Mouse (Mus musculus): ENCODE results near the gene Cgrrf1. TPM values are rescaled to one million over a fixed set of nuclear protein-coding genes. Genes with fewer than 3 reads are reported as not detected.

The Cgrrf1 gene
- total RNA-seq (2023) = 25.5 to 28.8 TPM (median 26.1 TPM) in 4 replicates

GRCm38 (mm10) chr14:46831837-46832333 is at the start of gene Cgrrf1:
Gene Cgrrf1 (plus strand): TSS chr14:46832125.

GRCm38 (mm10) chr14:46787787-46788504 is 44.0 kb upstream of the Cgrrf1 start, which contains the start of gene Cnih1:
Gene Cnih1 (minus strand): TSS chr14:46788411.

DNA sequence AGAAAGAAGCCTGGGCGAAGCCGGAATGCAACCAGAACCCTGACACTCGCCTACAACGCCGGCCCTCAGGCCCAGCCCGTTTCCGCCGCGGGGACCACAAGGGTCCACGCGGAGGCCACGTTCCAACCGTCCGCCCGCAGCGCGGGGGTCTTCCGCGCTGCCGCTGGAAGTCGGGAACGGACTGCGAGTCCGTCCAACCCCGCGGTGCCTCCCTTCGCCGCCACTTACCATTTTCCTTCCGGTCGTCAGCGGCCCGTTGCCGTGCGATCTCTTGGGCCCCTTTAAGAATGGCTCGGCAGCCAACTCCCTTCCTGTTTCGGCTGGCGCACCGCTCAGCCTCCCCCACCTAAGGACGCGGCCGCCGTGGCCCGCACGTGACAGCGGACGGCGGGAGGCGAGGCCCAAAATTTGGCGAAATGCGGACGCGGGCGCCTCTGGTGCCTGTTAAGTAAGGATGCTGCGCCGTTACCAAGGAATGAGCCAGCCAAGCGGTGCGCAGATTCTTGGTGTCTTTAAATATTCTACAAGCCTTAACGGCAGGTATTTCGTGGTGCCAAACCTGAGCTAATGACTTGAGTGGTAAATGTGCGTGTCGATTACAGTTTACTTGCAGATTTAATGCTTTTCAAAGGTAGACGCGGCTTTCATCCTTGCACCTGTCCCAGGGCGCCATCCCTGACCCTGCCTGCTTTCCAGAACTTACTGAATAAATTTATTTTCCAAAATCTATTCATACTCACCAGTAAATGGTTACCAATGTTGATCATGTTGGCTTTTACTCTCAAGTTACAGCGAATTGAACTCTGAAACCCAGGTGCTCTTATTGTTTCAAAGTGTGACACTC is 9.8 kb upstream of the Cgrrf1 start, which contains the start of gene Gmfb:
Gene Gmfb, minus strand, starts transcription at position 370 of the 844 bp plus-strand sequence.

DNA sequence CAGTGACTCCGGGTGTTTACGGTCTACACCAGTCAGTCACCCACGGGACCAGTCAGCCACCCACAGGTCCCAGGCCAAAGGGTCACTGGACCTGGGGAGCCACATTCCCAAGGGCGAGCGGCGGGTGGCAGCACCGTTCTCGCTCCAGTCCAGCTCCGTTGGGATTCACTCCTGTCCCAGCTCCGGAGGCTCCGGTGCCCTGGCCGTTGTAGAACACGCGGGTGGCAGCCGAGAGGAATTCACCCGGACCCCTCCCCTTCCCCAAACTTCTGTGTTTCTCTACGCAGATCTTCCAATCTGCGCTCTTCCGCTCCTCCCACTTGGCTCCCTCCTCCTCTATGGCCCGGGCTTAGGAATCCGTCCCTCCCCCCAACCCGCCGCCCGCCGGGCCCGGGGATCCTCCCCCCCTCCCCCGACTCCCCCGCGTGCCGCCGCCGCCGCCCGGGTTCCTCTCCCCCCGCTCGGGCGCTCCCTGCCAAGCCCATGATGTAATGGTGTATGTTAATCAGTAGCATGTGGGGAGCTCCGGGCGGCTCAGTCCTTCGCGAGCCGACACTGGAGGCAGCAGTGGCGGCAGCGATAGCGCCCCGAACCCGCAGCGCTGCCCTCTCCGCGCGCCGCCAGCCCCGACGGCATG is 50.6 kb downstream of the Cgrrf1 start, which contains the start of gene Samd4:
Gene Samd4, plus strand, starts transcription at position 424 of the 637 bp plus-strand sequence.

Other genes starting within 250 kb of the Cgrrf1 start
- 0.30 to 2.7 TPM (median 1.2 TPM) in 4 replicates for gene Cdkn3, start 71.6 kb upstream of the Cgrrf1 start, total RNA-seq (2023)
- gene Cnih1, start 43.7 kb upstream of the Cgrrf1 start, total RNA-seq (2023) = 22.6 to 28.5 TPM (median 25.8 TPM) in 4 replicates
- 140 to 146 TPM (median 142 TPM) in 4 replicates for gene Gmfb, start 9.9 kb upstream of the Cgrrf1 start, total RNA-seq (2023)
- gene Samd4, start 50.7 kb downstream of the Cgrrf1 start, total RNA-seq (2023) = 0.13 to 1.3 TPM (median 0.78 TPM) in 4 replicates

Measured in B cell, adult 62 days (primary cell).